Mouse (Mus musculus): ENCODE results near the gene Nepro.

The Nepro gene

DNA sequence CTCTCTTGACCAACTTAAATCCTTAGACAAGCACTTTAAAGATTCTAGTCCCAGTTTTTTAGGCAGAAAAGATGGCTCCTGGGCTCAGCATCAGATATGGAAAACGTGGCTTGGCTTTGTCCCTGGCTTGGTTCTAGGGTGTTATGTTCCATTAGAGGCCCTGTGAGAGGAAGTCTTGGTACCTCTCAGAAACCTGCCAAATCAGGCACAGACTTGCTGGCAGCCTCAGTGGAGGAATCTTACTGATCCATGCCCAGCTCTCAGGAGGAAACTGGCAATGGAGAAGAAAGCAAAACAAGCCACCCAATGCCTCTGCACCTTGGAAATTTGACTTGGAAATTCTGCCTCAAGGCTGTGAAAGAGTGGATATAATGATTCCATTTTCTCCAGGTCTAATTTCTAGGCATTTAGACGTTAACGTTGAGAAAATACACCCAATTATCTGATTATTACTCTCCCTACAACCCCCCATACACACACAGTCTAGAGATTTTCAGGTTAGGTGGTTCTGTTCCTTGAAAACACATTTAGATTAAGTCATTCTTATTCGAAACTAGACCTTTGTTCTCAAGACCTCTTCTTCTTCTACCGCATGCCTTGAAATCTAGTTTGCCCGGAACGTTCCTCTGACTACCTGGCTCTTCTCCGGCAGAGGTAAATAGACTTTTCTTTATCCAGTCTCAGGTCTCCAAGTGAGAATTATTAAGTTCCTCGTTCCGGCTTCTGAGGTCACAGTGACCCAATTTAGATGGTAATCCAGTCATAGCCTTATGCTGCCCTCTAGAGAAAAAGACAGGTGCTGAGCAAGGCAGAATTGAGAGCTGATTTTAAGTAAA is 7.6 kb upstream of the Nepro start:
- no peak for DNase-seq

DNA sequence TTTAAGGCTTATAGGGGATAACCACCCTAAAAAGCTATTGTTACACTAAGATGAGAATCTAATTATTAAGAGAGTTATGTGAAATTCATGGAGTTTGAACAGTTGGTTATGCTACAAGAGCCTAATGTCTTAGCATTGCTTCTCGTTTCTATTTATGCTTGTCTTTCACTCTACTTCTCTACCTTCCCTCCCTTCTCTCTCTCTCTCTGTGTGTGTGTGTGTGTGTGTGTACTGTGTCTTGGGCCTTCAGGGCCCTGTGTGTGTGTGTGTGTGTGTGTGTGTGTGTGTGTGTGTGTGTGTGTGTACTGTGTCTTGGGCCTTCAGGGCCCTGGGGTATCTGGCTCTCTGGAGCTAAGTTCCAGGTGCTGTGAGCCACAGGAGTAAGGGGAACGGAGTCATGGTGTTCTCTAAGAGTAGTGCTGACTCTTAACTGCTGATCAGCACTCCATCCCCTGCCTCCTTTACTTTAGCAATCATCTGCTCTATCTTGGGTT is 6.9 kb upstream of the Nepro start:
- no peak for DNase-seq

DNA sequence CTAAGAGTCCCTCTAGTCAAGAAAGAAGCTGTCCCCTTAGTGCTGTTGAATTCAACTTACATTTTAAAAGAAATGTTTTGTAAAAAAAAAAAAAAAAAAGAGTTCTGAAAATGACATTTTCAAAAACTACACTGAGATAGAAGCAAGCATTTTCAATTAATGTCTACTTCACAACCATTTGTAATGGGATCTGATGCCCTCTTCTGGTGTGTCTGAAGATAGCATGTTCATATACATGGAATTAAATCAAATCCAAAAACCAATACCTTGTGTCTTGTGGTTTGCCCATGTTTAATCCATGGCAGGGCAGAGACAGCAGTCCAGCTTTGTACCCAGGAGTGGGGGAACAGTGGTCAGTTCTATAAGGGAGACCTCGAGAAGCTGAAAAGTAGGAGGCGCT is 6.3 kb upstream of the Nepro start:
- no peak for DNase-seq

DNA sequence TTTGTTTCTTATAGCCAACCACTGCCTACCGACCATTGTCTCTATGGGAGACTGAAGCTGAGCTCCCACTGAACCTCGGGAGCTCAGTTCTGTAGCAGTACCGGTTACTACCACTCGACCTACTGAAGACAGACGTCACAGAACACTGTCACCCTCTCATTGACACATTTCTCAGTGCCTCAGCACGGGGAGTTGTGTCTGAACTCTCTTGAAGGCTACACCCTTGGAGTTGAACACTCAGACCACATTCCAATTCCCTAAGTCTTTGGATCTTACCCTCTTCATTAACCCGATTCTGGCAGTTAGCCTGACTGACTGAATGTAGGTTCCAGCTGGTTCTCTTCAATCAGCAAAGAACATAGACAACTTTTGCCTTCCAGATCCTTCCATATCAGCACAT is 4.8 kb upstream of the Nepro start:
- no peak for DNase-seq

DNA sequence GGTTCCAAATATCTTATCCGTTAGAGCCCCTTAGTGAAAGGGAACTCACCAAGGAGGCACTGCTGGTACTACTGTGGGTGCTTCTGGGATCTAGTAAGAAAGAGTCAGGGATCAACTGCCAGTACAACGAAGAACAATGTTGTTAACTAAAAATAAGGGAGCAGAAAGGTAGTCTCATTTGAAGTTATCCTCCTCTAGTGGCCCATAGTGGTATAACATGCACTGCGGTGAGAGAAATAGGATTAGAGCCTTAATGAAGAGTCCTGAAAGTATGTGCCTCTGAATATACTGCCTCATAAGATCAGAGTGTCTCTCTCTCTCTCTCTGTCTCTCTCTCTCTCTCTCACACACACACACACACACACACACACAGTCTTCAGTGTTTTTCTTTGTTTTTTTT is 3.6 kb upstream of the Nepro start:
- DNase-seq = no peak

DNA sequence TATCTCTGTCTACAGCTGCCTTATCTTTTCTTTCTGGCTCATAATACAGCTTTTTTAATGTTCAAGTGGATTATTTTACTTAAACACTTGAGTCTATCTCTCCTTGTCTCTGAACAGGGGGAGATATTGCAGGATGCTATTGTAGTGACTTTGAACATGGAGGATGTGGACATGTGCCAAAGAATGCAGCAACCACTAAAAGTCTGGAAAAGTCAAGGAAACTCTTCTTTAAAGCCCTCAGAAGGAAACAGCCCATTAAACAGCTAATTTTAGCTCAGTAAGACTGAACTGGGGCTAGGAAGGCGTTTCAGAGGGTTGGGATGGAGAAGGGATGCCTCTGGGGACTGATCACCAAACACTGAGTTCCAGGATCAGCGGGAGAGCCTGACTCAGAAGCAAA is 1.4 kb upstream of the Nepro start:
- DNase-seq = no peak

DNA sequence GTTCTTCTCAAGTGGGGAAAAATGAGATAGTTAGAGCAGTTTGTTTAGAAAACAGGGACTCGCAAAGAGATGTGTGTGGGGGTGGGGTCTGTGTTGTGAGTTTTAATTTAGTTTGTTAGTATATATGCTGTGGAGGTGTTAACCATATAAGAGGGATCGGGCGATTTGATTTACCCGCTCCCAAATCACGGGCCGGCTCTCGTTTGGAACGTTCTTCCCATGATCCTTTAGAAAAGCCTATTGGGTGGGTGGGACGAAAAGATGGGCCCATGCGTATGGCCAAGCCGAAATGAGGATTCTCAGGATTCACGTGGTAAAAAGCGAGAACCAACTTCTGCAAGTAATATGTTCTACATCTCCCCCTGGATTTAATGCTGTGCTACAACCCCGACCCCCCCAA is 746 bp downstream of the Nepro start:
- DNase-seq = no peak

DNA sequence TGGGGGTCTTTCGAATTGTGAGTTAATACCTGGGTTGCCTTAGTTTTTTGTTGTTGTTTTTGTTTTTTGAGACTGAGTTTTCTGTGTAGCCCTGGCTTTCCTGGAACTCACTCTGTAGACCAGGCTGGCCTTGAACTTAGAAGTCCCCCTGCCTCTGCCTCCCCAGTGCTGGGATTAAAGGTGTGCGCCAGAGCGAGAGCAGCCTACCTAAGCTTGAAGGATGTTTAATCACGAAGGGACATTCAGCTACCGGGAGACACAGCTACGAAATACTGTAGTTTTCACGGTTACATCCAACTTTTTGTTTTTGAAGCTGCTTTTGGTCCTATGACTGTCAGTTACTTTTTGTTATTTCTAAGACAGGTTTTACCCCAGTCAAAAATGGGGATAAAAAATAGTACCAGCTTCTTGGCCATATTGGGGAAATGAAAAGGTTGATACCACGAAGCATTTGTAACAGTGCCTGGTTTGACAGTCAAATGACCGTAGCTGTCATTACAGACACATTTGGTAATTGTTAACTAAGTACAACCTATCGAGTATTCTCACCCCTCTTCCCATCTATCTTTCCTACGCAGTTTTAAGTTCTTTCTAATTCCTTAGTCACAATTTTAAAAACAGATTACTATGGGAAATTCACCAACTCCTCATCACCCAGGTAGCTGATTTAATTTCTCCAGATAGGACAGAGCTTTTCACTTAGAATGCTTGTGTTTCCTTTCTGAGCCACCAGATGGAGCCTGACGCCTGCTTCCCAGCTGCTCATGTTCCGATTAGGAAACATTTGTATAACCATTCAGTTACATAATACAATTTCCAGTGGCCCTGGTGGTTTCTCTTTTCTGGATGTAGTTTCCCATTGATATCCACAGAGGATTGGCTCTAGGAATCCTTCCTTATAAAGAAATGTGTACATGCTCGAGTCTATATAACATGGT is 1.5 kb downstream of the Nepro start:
- peak in 1 of 2 experiments; percentile 64 for DNase-seq

DNA sequence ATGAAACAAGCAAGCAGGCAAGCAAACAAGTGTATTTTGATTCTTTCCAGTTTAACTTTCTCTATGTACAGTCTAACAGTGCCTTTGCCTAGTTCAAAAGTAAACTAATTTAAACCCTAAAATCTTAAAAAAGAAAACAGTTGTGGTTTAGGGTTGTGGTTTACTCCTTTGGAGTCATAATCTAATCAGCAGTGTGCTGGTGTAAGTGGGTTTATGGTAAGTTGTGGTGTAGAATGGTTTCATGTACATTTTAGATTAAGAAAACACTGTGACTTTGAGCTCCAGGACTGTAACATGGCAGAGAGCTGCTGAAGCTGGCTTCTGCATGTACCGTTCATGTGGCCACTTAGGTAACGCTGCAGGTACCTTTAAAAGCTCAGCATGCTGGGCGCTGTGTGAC is 3.4 kb downstream of the Nepro start:
- no peak for DNase-seq

DNA sequence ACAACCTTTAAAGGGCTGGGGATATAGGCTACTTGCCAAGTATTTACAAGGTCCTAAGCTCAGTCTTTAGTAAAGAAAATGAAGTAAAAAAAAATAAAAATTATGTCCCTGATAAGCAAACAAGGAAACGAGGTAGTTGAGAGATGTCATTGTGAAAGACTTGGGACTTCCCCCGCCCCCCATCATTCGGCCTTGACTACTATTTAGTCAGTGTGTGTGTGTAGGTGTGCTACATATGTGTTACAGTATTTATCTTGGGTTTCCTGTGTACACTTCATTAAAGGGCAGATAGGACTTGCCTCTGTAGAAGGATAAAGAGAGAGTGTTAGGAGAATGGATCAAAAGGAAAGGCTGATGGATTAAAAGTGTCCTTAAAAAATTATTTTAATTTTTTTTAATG is 10.0 kb downstream of the Nepro start:
- no peak for DNase-seq

DNA sequence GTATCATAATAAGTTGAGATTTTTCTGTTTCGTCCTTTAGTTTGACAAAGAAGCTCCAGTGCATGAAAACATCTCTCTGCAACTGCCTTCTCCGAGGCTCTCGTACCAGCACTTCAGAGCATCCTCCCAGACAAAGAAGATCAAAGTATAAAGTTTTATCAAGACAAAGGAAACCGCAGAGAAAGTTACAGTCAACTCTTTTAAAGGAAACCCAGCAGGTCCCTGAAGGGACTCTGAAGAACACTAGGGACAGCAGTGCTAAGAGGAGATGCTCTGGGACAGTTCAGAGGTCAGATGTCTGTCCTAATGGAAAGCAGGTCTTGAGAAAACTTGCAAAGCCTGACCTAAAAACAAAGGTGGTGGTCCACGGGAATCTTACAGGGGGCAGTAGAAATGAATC is 11.6 kb downstream of the Nepro start:
- DNase-seq = no peak

DNA sequence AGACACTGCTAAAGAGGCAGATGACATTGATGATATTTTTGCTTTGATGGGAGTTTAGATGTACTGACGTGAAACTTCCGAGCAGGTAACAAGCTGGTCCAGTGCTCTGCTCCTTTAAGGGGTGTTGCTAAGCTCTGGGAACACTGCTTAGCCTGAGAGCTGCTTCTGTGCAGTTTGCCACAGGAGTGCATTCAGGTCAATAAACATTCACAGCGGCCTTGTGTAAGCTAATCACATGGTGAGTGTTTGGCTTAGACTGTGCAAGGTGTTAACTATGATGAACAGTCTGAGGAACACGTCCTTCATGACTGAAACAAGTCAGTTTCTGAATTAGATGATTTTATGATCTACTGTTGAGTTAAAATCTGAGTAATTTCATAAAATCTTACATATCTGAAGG is 12.0 kb downstream of the Nepro start:
- DNase-seq = no peak

DNA sequence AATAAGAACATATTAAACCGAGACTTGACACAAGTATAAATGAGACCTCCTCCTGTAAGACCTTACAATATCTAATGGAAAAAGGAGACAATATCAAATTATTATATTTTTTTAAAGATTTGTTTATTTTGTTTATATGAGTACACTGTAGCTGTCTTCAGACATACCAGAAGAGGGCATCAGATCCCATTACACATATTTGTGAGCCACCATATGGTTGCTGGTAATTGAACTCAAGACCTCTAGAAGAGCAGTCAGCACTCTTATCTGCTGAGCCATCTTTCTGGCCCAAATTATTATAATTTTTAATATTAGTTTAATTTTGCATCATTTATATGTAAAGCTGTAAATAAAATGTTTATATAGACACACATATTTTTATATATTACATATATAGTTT is 18.7 kb downstream of the Nepro start:
- DNase-seq = no peak

DNA sequence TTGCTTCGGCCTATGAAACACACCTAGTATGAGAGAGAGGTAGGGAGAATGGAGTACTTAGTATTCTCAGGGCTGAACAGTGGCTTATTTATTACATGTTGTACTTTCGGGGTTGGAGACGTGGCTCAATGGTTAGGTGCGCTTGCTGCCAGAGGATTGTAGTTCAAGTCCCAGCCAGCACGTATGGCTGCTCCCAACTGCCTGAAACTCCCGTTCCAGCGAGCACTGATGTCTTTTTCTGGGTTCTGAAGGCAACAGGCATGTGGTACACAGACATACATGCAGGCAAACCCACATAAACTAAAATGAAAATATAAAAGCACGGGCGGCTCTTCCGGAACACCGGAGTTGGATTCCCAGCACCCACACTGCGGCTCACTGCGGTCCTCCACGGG is 21.4 kb downstream of the Nepro start:
- no peak for DNase-seq

DNA sequence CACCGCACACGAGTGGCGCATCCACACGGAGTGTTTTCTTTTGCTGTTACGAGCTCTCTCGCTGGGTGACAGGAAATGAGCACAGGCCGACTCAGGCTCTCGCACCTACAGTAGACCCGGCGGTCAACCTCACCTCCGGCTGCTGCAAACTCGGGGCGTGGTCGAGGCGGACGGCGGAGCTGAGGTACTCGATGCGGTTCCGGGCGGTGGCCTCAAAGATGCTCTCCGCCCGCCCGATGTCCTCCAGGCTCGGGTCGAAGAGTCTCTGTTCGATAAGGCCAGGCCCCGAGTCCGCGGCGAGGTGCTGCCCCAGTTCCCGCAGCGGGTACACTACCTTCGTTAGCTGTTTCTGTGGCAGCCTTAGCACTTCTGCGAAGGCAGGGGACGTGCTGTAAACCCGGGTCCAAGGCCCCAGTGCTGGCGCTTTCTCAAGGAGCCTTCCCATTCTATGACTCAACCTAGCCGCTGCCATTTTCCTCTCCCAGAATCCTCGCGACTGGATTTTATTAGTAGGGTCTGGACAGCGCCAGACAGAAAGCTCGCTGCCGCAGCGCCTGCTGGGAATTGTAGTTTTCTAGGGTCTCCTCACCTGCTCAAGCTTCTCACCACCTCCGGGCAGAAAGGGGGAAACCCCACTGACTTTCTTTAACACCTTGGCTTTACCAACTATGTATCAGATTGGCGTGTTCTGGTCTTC is 21.9 kb downstream of the Nepro start, which contains the start of gene Gtpbp8:
TSS of gene Gtpbp8 (minus strand) at position 498 of the 697 bp plus-strand sequence.
- DNase-seq = peak; percentile 70 to 82

DNA sequence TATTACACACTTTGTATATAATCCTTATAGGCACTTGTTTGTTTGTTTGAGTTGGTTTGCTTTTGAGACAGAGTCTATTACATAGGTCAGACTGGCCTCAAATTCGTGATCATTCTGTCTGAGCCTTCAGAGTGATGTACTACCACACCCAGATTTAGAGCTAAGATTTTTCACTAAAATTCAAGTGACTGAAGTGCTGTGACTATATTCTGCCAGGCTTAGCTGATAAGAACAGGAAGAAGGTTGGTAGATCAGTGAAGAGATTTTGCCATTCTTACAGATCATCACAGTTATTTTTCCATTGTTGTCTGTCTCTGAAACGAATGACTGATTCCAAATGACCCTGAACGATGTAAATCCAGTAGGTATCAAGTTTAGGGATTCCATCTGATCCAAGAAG is 23.9 kb downstream of the Nepro start:
- no peak for DNase-seq

DNA sequence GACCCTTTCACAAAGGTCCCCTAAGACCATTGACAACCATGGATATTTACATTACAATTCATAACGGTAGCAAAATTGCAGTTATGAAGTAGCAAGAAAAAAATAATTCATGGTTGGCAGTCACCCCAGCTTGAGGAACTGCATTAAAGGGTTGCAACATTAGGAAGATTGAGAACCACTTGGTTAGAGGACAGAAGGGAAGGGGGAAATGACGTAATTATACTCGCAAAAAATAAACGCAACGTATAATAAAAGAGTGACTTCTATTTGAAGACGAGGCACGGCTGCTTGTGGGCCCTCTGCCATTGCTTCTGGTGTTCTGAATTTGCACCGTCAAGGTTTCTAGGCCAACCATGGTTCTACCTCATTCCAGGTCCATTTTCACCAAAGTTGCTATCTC is 33.6 kb downstream of the Nepro start:
- no peak for DNase-seq

DNA sequence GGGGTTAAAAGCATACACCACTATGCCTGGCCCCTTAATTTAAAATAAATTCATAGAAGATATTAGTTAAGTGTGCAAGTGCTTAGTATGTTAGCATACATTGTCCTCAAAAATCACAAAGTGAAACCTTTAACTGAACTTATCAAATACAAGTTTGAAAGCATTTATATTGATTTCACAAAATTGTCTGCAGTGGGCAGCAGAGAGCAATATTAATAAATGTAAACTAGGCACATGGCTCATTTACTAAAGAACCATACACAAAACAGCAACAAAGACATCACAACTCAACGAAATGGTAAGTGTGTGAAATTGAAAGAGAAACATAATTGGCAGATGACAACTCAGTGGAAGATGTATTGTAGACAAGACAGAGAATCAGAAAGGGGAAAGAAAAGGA is 37.7 kb downstream of the Nepro start:
- DNase-seq = no peak

DNA sequence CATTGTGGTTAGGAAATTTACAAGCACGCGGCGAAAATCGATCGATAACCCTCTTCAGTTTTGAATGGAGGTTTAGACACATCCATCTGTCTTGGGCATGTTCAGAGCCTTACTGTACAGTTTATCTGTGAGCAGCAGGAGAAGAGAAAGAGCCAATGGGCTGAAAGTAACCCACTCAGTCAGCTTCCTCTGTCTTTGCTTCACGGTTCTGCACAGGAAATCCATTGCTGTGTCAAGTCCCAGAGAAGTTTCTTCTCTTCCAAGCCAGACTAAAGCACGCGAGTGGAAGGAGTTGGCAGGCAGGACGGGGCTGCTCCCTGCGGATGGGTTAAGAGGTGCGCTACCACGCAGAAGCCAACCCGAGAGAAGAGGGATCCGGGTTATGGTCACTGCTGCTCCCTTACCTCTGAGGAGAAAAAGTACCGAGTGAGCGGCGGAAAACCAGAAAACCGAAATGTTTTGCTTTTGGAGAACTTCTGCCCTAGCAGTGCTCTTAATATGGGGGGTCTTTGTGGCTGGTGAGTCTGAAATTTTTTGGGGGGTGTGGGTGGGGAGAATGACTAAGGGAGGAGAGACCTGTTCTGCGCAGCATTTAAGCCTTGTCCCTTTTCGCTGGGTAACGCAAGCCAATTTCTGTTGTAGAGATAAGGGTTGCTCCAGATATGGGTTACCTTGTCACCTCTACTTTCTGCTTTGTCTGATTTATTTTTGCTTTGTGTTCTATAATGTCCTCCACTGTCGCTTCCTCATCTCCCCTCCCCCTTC is 41.6 kb downstream of the Nepro start, which contains the start of gene Cd200r1:
TSS of gene Cd200r1 (plus strand) at position 182 of the 765 bp plus-strand sequence.
- DNase-seq = peak in 1 of 2 experiments; percentile 22

DNA sequence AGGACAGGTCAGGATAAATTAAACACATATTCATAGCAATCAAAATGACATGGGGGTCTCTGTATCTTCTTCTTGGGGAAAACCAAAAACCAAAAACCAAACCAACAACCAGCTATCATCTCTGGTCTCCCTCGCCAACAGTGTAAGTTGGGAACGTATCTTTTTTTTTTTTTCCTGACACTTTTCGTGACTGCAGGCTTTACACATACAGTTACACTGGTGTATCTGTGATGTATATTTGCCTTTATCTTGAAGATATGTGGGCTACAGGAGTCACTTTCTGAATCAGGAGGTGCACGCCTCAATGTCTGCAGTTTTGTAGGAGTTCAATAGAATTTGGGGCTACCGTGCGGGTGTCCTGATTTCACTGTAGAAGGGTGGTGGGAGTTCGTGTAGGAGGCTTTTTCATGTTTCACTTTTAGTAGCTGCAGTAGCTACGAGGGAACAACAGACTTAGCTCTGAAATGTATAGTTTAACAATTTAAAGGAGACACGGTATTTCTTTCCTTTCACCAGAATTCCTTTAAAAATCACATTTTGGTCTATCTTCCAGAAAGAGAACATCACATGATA is 42.3 kb downstream of the Nepro start:
- no peak for DNase-seq

DNA sequence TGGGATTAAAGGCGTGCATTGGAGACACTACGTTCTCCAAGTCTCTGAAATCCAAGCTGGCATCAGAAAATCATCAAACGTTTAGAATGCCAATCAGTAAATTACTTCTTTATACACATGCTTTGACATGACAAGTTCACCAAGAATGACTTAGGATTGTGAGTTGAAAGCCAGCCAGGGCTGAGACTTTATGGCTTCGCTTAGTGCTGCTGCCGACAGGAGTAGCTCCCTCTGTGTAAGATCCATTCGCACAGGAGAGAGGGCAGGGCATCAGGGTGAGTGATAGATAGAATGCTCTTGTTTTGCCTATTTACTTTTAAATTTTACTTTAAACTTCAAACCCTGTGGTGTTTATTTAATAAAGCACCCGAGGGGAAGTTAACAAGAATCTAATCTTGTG is 43.4 kb downstream of the Nepro start:
- DNase-seq = no peak

DNA sequence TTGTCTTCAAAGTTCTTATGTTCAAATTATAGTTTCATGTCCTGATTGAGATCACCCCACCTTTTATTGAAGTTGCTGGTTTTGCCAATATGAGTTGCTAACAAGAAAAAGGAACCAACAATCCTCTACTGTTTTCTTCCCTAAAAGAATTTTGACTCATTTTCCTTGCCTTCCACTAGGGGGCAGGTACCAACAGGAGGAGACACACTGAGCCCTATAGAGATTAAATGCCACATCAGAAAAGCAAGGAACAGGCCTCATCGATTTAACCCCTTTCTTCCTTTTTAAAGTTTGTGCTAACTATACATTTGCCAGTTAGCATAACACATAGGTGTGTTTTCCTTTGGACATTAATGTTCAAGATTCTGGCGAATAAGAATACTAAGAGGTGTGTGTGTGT is 43.9 kb downstream of the Nepro start:
- DNase-seq = no peak

Measured in spleen, adult 18-20 months (tissue).